Mouse (Mus musculus) ES-Bruce4 (cell line): ENCODE measurements around the gene Pip4k2a.

Experiments used
- CTCF ChIP-seq: IDR thresholded peaks from one replicate; pipeline ENCODE4 v1.8.1; 2011; ENCODE audit warnings: low read depth, low read length
- POLR2A ChIP-seq: IDR thresholded peaks from one replicate; pipeline ENCODE4 v1.8.1; 2011; ENCODE audit warnings: low read length; ENCODE audit not compliant: insufficient read depth

DNA sequence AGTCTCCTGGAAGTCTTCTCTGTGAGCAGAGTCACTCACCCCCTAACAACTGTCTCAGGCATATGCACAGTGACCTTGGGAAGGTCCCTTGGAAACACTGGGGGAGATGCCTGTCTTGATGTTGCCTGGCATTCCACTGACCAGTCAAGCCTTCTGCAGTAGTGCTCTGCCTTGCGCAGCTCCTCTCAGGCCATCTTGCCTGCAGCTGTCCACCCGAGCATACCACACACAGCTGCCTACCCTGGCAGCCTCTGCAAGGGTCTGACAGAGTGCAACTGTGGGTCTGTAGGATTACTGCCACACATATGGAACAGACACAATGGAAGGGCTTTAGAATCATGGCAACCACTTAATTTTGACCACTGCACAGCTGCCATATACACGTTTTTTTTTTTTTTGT, 32.8 kb downstream of the Pip4k2a start:
- TF ChIP-seq CTCF (no peak), POLR2A (no peak)
